Mouse (Mus musculus) retina, postnatal 1 day (tissue): ENCODE results near the gene Mpg.
A peak's percentile ranks its signal among the peaks of the same experiment; 100 is the strongest.
"Not testable (repeated sequence)": the region's sequence is repeated elsewhere in the genome, so short reads cannot be mapped to it uniquely, and the experiment has no call there.

ENCODE experiments used
- DNase-seq: peaks from one replicate; pipeline ENCODE4 v3.0.0-alpha.2; 2012

Mpg gene

DNA sequence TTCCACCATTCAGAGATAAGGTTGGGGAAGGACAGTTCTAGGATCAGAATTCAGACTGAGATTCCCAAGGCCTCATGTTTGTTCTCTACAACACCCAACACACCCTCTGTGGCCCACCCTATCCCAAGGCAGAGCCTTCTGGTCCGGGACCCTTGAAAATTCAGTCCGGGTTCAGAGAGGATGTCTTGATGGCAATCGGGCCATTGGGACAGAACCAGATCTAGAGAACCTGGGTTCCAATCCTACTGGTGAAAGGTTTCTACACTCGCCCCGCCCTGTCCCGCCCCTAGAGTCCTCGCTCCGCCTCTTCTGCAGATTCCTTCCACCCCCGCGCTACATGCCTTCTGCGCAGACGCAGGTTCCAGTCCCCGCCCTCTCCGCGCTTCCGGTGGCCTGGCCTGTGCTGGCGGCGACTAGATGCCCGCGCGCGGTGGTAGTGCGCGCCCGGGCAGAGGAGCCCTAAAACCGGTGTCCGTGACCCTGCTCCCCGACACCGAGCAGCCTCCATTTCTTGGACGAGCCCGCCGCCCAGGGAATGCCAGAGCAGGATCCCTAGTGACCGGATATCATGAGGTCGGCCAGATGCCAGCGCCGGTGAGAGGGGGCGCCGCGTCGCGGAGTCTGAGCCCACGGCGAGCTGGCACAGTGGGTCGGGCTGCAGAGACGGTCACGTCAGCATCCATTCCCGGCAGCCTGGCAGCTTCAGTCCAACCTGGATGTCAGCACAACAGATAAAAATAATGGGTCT is at the start of gene Mpg:
TSS of gene Mpg (plus strand) at position 382 of the 748 bp plus-strand sequence.
- DNase-seq = peak; percentile 91

DNA sequence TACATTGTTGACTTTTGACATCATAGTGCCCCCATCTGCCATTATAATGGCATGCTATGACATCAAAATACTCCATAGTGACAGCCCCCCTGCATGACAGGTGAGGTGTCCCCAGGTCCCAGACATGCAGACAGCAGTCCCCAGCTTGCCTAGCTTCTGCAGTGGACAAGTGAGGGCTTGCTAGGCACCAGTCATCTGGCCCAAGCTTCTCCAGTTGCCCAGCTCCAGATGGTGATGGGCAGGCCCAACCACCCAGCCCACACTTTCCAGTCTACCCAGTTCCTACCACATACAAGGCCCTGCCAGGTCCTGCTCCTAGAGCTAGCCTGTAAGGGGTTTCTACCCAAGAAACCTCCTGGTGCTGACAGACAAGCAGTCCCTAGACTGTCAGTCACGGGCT is 47.8 kb upstream of the Mpg start:
- DNase-seq = no peak

DNA sequence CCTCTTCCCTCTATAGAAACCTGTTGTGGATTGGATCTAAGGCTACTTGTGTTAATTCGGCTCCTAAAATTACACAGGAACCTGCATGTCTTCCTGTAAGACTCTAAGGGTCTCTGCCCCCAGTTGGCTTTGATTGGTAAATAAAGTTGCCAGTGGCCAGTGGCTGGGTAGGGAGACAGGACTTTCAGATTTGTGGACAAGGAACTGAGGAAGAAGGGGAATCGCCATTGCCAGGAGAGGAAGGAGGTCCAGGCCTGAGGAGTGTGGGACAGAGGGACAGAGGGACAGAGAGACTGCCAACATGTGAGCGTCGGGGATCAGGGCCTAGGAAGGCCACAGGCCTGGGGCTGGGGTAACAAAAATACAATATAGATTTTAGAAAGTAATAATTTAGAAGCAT is 45.1 kb upstream of the Mpg start:
- no peak for DNase-seq

DNA sequence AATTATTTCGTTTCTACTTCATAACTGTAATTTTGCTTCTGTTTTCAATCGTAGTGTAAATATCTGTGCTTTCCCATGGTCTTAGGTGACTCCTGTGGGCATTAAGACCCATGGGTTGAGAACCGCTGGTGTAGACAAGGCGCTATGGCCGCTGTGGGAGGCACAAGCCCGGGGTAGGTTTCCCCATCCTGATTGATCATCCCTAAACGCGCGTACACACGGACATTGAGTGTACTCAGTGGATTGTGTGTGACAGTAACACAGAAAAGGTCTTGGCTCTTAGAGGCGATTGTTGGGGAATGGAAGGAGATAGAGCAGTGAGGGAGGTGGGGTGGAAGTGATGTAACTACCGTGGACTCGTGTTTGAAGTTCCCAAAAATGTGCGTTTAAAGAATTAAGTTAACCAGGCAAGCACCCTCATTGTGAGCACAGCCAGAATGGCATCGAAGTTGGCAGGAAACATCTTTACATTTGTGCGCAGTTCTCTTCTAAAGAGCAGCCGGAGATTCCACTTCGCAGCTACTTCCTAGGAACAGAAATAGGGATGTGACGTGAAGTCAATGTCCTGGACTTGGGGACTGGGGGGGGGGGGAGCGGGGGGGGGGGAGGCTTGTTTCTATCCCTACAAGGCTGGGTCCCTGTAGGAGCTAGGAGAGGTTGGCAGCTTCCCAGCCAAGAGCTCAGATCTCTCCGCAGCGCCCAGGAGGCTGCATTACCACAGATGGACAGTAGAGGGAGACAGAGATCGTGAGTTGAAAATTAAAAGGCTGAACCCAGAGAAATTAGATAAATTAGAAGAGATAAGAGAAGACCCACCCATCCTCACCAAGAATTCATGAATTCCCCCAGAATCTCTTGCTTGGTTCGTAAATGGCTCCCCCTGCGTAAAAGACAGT is 44.1 kb upstream of the Mpg start:
- peak; percentile 85 for DNase-seq

DNA sequence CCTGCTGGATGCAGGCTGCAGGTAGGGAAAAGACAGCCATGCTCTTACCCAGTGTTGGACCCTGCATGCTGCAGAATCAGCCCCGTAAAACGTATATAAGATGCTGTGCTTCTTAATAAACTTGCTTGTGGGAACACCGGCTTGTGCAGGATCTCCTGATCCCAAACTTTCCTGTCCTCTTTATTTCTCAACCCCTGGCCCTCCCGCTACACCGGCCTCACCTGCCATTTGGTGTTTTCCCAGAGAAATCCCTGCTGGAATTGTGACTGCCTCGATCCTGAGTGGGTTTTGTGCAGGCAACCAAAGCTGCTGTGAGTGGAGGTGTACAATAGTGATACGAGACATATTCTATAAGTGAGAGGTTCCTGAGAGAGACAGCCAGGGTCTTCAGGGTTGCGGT is 41.8 kb upstream of the Mpg start:
- DNase-seq = no peak

DNA sequence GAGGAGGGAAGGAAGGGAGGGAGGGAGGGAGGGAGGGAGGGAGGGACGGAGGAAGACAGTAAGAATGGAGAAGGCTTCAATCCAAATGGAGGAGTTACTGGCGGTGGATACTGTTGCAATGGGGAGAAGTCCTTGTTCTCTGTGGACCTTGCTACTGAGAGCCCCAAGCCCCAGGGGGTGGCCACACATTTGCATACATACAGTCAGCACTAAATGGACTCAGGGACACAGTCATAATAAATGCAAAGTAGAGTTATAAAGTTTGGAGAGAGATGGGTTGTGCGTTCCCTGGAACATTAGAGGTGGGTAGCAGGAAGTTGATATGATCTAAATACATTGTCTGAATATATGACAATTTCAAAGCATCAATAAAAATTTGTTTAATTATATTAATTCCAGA is 40.3 kb upstream of the Mpg start:
- DNase-seq = no peak

DNA sequence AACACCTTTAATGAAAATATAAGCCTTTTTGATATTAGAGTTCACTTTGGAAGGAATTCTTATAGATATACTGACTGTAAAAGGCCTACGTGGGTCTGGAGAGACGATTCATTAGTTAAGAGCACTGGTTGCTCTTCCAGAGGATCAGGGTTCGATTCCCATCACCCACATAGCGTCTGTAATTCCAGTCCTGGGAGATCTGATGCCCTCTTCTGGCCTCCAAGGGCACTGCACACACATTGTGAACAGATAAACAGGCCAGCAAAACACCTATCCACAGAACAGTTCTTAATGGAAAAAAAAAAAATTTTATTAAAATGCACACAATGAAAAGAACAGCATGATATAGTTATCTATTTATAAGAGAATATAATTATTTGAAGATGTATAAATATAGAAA is 39.0 kb upstream of the Mpg start:
- DNase-seq = no peak

DNA sequence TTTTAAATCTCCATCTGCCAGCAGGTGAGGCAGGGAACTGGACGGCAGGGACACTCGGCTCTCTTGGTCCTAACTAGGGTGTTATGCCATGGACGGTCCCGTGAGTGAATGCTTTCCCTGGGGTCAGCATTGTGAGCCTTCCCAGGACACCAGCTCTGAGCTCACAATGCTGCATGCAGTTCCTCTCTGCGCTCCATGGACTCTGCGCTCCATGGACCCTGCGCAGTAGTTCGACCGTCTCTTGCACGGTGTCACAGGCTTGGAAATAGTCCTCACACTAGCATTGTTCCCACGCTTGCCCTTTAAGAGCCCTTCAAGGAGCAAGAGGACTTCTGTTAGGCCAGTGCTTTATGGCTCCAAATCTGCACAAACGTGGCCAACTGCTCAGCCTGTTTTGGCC is 37.4 kb upstream of the Mpg start:
- DNase-seq = no peak

DNA sequence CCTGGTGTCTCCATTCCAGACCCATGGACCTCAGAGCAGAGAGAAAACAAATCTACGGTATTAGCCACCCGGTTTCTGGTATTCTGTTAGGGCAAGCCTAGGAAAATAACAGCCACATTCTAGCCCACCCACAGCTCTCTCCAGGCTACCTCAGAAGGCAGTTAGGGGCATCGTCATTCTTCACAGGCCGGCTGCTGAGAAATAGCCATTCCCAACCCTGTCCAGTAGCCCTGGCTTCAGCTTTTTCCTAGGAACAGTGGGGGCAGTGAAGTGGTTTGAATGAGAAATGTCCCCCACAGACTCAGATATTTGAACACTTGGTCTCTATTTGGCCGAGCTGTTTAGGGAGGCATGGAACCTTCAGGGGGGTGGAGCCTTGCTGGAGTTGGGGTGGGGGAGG is 36.9 kb upstream of the Mpg start:
- no peak for DNase-seq

DNA sequence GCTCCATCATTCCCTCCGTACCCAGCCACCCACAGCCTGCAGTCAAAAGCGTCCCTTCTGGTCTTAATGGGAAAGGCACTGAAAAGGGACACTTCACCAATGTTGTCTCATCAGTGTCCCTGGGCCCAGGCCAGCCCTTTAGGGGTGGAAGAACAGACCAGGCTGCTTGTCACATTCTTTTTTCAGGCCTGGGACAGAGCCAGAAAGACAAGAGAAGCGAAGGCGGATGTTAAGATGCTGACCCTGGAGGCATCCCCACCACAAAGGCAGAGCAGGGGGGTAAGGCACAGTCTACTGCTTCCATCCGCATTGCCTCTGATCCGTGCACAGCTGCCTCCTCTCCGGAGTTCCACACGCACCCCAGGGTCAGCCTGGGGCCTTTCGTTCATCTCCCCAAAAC is 36.2 kb upstream of the Mpg start:
- DNase-seq = peak; percentile 13

DNA sequence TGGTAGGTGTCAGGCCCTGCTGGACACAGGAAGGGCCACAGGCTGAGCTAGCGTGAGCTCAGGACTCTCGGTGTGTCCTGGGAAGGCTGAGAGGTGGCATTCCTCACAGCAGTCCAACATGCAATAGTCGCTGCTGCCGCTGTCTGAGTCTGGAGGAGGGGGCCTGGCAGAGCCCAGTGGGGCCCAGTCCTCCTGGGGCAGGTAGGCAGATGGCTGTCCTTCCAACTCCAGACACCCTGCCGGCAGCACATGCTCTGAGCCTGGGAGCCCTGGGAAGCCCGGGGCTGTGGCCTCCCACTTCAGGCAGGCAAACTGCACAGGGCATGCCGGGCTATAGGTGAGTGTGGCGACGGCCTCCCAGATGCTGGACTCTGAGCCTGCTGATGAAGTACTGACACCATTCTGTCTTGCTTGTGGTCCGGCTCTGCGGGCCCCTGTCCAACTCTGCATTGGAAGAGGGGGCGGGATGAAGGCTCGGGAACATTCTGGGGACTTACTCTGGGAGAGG is 35.6 kb upstream of the Mpg start:
- no peak for DNase-seq

DNA sequence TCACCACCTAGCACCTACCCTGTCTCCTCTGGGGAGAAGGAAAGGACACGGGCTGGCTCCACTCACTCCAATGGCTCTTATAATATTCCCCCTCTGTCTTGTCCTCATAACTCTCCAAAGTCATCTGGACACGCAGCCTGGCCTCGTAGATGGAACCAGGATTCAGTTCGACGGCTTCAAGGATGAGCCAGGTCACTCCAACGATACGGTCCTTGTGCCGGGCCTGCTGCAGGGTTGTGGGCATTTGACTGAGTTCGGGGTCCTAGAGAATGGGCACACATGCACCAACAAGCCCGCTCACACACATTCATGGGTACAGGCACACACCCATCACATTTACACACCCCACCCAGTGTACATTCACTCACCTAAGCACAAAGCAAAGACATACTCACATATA is 33.1 kb upstream of the Mpg start:
- no peak for DNase-seq

DNA sequence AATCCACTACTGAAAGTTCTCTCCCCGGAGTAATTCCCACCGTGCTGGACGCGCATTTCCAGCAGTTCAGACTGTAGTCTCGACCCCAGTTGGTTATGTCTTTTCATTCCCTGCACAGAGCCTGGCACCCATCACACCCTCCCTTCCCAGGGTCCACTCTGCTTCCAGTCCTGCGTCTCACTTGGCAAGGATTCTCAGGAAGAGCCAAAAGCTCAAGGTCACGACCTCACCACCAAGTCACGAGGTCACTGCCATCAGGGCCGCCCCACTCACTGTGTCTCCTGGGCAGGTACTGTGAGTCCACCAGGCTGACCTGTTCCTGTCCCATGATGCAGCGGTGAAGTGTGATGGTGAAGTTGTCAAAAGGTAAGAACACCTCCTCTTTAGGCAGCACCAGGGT is 32.2 kb upstream of the Mpg start:
- no peak for DNase-seq

DNA sequence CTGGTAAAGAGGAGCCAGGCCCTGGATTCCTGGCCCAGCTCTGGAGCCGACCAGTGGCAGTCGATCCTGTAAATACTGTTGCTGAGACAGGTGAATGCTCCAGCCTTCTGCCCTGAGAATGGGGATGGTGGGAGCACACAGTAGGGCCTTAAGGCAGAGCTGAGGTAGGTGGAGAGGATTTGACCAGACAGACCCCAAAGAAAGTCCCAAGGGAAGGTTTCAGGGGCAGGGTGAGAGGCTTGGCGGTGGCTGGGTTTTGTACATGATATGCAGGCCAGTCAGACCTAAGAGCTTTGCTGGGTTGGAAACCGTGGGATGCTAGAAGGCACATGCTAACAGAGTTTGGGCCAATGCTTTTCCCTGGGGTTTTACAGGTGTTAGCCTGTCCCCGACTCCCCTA is 31.7 kb upstream of the Mpg start:
- no peak for DNase-seq

DNA sequence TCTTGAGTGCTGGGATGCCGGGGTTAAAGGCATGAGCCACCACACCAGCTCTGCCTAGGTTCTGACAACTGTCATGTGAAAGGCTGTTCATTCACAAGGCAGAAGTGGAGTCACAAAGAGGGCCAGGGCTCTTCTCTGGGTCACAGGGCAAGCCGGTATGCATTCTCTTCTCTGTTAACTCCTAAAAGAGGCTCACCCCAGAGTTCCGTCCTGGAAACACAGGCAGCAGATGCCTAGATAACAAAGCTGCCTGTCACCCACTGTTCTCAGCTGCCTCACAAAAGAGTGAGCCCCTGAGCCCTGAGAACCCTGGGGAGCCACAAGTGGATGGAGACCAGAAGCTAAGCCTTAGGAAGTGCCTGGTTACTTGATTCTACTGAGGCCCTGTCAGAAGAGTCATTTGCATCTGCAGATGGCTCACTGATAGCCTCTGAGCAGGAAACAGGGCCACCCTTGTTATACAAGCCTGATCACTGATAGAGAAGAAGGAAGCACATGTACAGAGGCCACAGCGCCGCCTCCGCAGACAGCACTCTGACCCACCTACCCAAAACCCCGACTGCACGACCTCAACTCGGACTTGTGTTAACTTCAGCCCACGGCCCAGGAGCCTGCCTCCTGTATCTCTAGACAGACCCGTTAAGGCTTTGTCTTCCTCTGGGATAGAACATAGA is 30.3 kb upstream of the Mpg start:
- DNase-seq = no peak

DNA sequence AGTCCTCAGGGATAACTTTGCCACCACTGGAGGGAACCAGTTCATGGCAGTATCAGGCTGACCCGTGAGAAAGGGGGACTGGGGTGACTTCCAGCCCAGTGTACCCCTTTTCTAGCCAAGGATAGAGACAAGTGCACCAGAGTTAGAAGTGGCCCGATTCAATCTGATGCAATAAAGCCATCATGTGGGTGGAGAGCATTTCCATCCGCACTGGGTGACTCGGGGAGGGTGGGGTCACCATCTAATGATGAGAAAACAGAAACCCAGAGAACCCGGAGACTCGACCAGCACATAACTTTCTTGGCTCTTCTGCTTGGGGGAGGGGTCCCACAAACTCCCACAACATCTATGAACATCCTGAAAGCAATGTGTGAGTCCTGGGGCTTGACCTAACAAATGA is 29.6 kb upstream of the Mpg start:
- DNase-seq = no peak

DNA sequence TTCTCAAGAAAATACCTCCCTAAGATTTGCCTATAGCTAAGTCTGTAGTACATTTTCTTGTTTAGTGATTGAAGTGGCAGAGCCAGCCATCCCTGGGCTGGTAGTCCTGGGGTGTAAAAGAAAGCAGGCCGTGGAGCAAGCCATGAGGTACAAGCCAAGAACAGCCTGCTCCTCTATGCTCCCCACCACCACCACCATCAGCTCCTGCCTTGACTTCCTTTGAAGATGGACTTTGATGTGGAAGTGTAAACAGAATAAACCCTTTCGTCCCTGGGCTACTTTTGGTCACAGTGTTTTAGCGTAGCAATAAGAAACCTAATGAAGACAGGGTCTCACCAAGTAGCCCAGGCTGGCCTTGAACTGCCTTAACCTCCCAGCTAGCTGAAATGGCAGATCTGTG is 28.5 kb upstream of the Mpg start:
- DNase-seq = no peak

DNA sequence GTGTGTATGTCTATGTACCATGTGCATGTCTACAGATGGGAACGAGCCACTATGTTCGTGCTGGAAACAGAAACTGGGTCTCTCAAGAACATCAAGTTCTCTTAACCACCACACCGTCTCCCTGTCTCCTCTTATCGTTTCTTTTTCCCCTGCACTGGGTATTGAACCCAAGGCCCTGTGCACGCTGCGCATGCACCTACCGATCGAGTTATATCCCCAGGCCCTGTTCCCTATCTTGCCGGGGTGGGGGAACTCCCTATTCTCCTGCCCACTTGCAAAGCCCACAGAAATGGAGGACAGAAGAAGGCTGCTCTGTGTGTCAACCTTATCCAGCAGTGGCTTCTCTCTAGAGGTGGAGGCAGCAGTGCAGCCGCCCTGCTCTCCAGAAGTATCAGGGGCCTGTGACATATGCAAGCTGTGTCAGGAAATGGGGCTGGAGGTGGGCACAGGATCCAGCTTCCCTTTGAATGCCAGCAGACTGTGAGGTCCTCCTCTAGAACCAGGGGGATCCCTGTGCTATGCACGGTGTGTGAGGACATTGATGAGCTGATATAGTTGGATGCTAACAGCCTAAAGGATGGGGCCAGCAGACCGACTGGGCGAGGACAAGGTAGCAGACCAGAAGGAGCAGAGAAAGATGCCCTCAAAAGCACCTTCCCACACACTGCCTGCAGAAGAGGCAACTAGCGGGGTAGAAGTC is 27.9 kb upstream of the Mpg start:
- DNase-seq = no peak

DNA sequence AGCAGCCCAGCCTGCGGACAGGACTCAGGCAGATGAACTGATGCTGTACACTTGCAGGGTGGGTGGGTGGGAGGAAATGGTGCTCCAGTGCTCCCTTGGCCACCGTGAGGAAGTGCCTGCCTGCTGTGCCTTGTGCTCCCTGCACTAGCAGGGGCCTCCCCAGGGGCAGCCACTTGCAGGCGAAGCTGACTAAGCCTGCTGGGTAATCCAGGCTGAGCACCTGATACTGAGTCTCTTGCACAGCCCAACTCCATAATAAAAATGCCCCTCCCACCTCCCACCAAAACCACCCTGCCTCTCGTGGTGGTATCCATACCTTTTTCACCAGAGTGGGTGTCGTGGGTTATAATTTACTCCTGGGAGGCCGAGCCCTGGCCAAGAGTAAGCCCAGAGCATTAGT is 27.1 kb upstream of the Mpg start:
- no peak for DNase-seq

DNA sequence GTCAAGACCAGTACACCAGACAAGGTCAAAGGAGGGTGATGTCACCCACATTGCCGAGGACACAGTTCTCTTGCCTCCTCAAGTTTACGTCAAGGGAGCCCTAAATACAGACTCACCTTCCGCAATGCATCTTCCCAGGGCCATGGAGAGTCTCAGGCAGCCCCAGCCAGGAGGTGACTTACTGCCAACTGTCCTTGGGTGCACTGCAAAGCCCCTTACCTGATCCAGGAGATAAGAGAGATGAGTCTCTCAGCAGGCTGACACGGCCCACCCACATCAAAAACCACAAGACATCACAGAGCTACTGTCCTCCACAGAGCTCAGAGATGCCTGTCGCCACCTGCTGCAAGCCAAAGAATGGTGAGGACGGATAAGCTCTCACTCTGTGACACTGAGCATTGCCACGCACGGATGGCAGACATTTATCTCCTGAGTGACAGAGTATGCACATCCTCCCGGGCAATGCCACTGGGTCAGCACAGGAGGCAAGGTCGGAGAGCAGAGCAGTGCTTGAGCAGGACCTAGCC is 26.2 kb upstream of the Mpg start, which contains the start of gene Il9r:
TSS of gene Il9r (minus strand) at position 205 of the 527 bp plus-strand sequence.
- DNase-seq = no peak

DNA sequence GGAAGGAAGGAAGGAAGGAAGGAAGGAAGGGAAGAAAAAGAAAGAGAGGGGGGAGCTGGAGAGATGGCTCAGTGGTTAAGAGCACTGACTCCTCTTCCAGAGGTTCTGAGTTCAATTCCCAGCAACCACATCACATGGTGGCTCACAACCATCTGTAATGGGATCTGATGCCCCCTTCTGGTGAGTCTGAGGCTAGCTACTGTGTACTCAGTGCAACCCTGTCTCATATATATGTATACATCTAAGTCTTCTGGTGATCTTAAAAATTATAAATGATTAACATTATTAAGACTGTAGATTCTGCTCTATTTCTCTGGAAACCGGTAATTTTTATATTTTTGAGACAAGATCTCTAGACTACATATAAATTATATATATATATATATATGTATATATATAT is 25.3 kb upstream of the Mpg start:
- DNase-seq = not testable (repeated sequence)

DNA sequence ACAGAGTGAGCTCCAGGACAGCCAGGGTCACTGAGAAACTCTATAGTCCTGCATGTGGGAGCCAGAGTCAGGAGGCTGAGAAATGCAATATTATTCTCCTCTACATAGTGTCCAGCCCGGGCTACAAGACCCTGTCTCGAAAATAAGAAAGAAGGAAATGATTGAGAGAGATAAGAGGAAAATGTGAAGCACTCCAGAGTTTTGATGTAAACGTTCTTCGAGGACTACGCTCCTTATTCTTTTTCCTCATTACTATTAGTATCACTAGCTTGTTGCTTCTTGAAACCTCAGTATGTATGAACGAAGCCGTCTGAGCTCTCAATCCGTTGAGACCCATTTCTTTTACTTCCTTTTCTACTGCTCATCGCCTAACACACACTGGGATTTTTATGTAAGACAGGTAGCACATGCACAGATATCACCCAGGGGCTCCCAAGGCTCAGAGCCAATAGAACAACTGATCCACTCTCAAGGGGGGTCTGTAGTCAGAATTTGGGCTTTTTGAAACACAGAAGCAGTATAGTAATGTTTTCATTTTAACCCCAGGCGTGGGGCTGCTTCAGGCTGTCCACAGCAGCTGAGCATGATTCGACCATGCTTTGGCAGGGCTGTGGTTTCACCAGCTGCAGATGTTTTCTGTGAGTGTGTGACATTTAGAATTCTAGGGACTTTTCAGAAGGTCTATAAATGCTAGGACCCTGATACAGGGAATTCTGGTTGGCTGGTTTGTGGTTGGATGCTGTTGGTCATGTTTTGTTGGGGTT is 24.2 kb upstream of the Mpg start:
- no peak for DNase-seq
